Mouse (Mus musculus) frontal cortex, postnatal 36 days (tissue): Measurements from ENCODE around the gene Prx.

Source experiments
- DNase-seq, 2 experiments: peaks; one replicate each; pipeline ENCODE4 v3.0.0; 2022; ENCODE audit warnings: low spot score in 2 of 2

Gene Prx

GRCm38 (mm10) chr7:27499036-27499435, at the start of gene Prx:
TSS of gene Prx (plus strand) at chr7:27499324.
- no peak for DNase-seq

GRCm38 (mm10) chr7:27451359-27451758, 47.8 kb upstream of the Prx start:
- DNase-seq: no peak

- no peak for DNase-seq
Measured at GRCm38 (mm10) chr7:27452206-27452770, 46.8 kb upstream of the Prx start.

- DNase-seq: no peak
Measured at GRCm38 (mm10) chr7:27454461-27455121, 44.5 kb upstream of the Prx start.

- no peak for DNase-seq
Measured at GRCm38 (mm10) chr7:27455273-27455672, 43.9 kb upstream of the Prx start.

- no peak for DNase-seq
Measured at GRCm38 (mm10) chr7:27458614-27459013, 40.5 kb upstream of the Prx start.

- DNase-seq: no peak
Measured at GRCm38 (mm10) chr7:27459640-27460039, 39.5 kb upstream of the Prx start.

GRCm38 (mm10) chr7:27460477-27460876, 38.6 kb upstream of the Prx start:
- DNase-seq: no peak

- DNase-seq: no peak
Measured at GRCm38 (mm10) chr7:27467648-27468047, 31.5 kb upstream of the Prx start.

- DNase-seq: no peak
Measured at GRCm38 (mm10) chr7:27471390-27472120, 27.6 kb upstream of the Prx start.

GRCm38 (mm10) chr7:27472596-27472995, 26.5 kb upstream of the Prx start:
- no peak for DNase-seq

GRCm38 (mm10) chr7:27473156-27473834, 25.8 kb upstream of the Prx start, which contains the start of gene Sertad3:
TSS of gene Sertad3 (plus strand) at chr7:27473768.
- DNase-seq: peak; percentile 98 to 99

- DNase-seq: no peak
Measured at GRCm38 (mm10) chr7:27473835-27474489, 25.2 kb upstream of the Prx start.

- DNase-seq: peak; percentile 95 to 97
Measured at GRCm38 (mm10) chr7:27474490-27474954, 24.6 kb upstream of the Prx start.

- no peak for DNase-seq
Measured at GRCm38 (mm10) chr7:27475596-27475995, 23.5 kb upstream of the Prx start.

- DNase-seq: no peak
Measured at GRCm38 (mm10) chr7:27476098-27476635, 23.0 kb upstream of the Prx start.

- no peak for DNase-seq
Measured at GRCm38 (mm10) chr7:27478561-27478960, 20.6 kb upstream of the Prx start.

GRCm38 (mm10) chr7:27479750-27480149, 19.4 kb upstream of the Prx start:
- no peak for DNase-seq

GRCm38 (mm10) chr7:27480506-27480905, 18.6 kb upstream of the Prx start:
- no peak for DNase-seq

GRCm38 (mm10) chr7:27480927-27481626, 18.0 kb upstream of the Prx start:
- no peak for DNase-seq

- DNase-seq: peak; percentile 57 to 69
Measured at GRCm38 (mm10) chr7:27481627-27481969, 17.5 kb upstream of the Prx start.
